Mouse (Mus musculus): ENCODE data around the gene B3galt1. TPM values are rescaled to one million over a fixed set of nuclear protein-coding genes. Genes with fewer than 3 reads are reported as not detected.

B3galt1 gene
- total RNA-seq, 2 experiments from 2014 or later = 6.5 to 6.8 TPM

- DNase-seq (ENCODE audit: low spot score in 2 of 2) = no peak
These were observed 337.1 kb downstream of the B3galt1 start for GRCm38 (mm10) chr2:67902651-67903292.

- DNase-seq (ENCODE audit: low spot score in 2 of 2) = no peak
These were observed 338.1 kb downstream of the B3galt1 start for GRCm38 (mm10) chr2:67903769-67904168.

GRCm38 (mm10) chr2:67931994-67932393 lies 366.3 kb downstream of the B3galt1 start:
- DNase-seq (ENCODE audit: low spot score in 2 of 2) = no peak

- DNase-seq (ENCODE audit: low spot score in 2 of 2) = no peak
These were observed 382.7 kb downstream of the B3galt1 start for GRCm38 (mm10) chr2:67948408-67948807.

- no peak for DNase-seq (ENCODE audit: low spot score in 2 of 2)
These were observed 390.5 kb downstream of the B3galt1 start for GRCm38 (mm10) chr2:67956182-67956581.

- DNase-seq (ENCODE audit: low spot score in 2 of 2) = no peak
These were observed 391.9 kb downstream of the B3galt1 start for GRCm38 (mm10) chr2:67957561-67957960.

- DNase-seq (ENCODE audit: low spot score in 2 of 2) = no peak
These were observed 395.0 kb downstream of the B3galt1 start for GRCm38 (mm10) chr2:67960711-67961110.

GRCm38 (mm10) chr2:67968812-67969211 lies 403.1 kb downstream of the B3galt1 start:
- DNase-seq (ENCODE audit: low spot score in 2 of 2) = no peak

GRCm38 (mm10) chr2:67971091-67971490 lies 405.4 kb downstream of the B3galt1 start:
- DNase-seq (ENCODE audit: low spot score in 2 of 2) = no peak

GRCm38 (mm10) chr2:67971576-67971975 lies 405.9 kb downstream of the B3galt1 start:
- no peak for DNase-seq (ENCODE audit: low spot score in 2 of 2)

GRCm38 (mm10) chr2:67975764-67976163 lies 410.1 kb downstream of the B3galt1 start:
- no peak for DNase-seq (ENCODE audit: low spot score in 2 of 2)

GRCm38 (mm10) chr2:67976488-67976887 lies 410.8 kb downstream of the B3galt1 start:
- no peak for DNase-seq (ENCODE audit: low spot score in 2 of 2)

GRCm38 (mm10) chr2:67977620-67978262 lies 412.1 kb downstream of the B3galt1 start:
- DNase-seq (ENCODE audit: low spot score in 2 of 2) = no peak

GRCm38 (mm10) chr2:67983563-67983962 lies 417.9 kb downstream of the B3galt1 start:
- DNase-seq (ENCODE audit: low spot score in 2 of 2) = no peak

- no peak for DNase-seq (ENCODE audit: low spot score in 2 of 2)
These were observed 419.5 kb downstream of the B3galt1 start for GRCm38 (mm10) chr2:67985133-67985532.

GRCm38 (mm10) chr2:67993421-67993820 lies 427.8 kb downstream of the B3galt1 start:
- DNase-seq (ENCODE audit: low spot score in 2 of 2) = no peak

GRCm38 (mm10) chr2:68003091-68003490 lies 437.4 kb downstream of the B3galt1 start:
- DNase-seq (ENCODE audit: low spot score in 2 of 2) = no peak

GRCm38 (mm10) chr2:68005210-68005609 lies 439.5 kb downstream of the B3galt1 start:
- no peak for DNase-seq (ENCODE audit: low spot score in 2 of 2)

- DNase-seq (ENCODE audit: low spot score in 2 of 2) = no peak
These were observed 440.0 kb downstream of the B3galt1 start for GRCm38 (mm10) chr2:68005711-68006110.

- no peak for DNase-seq (ENCODE audit: low spot score in 2 of 2)
These were observed 445.7 kb downstream of the B3galt1 start for GRCm38 (mm10) chr2:68011336-68011735.

- no peak for DNase-seq (ENCODE audit: low spot score in 2 of 2)
These were observed 454.6 kb downstream of the B3galt1 start for GRCm38 (mm10) chr2:68020251-68020680.

- no peak for DNase-seq (ENCODE audit: low spot score in 2 of 2)
These were observed 456.0 kb downstream of the B3galt1 start for GRCm38 (mm10) chr2:68021541-68022152.

All from gastrocnemius, postnatal 4 days (tissue).